Mouse (Mus musculus) retina, adult 2 months (tissue): ENCODE data around the gene Tagln.

Experiments used
- DNase-seq: peaks from one replicate; pipeline ENCODE4 v3.0.0-alpha.2; 2012; ENCODE audit warnings: low read depth, low spot score

Tagln gene

DNA sequence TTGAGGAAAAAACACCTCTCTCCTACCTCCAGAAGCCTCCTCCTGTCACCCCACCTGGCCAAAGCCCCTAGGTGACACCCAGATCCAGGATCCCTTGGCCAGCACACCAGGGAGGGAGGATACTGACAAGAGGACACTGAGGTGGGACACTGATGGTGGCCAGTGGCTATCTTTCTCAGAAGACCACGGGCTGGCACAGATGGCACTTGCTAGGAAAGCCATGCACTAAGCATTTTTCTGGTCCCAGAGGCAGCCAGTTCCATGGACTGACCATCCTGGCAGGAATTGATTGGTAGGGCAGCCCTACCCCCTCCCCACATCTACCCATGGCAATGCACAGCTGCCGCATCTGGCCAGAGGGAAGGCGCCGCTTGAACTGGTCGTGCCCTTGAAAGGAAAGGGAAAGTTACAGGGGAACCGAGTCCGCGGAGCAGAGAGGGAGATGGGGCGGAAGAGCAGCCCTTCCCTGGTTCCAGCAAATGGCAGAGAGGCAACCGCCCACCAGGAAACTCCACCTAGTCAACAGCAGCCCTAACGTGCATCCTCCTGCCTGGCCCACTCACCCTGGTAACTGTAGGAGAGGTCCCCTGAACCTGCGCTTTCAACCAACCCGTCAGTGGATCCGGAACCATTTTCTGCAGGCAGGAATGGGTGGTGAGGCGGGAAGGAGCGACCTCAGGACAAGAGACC, 10.5 kb upstream of the Tagln start:
- DNase-seq = no peak

DNA sequence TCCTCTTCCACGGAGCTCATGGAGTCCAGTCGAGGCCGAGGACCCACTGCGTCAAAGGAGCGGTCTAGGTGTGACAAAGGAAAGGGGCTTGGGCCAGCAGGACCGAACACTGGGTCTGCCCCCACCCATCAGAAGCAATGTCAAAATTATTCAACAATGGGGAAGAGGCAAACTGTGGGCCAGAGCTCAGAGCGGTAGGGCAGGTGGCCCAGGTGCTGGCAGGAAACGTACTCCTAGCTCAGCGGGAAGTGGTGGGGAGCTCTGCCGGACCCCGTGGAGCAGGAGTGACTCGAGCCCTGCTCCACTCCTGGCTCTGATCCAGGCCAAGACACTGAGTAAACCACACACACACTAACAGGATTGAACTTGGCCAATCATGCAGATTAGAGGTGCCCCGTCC, 9.9 kb upstream of the Tagln start:
- DNase-seq = no peak

- no peak for DNase-seq
These were observed 8.9 kb upstream of the Tagln start for GRCm38 (mm10) chr9:45944506-45945400.

- DNase-seq = no peak
These were observed 8.0 kb upstream of the Tagln start for GRCm38 (mm10) chr9:45943628-45944505.

GRCm38 (mm10) chr9:45942916-45943315, 7.1 kb upstream of the Tagln start:
- DNase-seq = no peak

GRCm38 (mm10) chr9:45942464-45942863, 6.6 kb upstream of the Tagln start:
- DNase-seq = no peak

- DNase-seq = no peak
These were observed 5.6 kb upstream of the Tagln start for GRCm38 (mm10) chr9:45941329-45941888.

- DNase-seq = no peak
These were observed 3.9 kb upstream of the Tagln start for GRCm38 (mm10) chr9:45939794-45940193.

GRCm38 (mm10) chr9:45938952-45939637, 3.2 kb upstream of the Tagln start:
- DNase-seq = no peak

DNA sequence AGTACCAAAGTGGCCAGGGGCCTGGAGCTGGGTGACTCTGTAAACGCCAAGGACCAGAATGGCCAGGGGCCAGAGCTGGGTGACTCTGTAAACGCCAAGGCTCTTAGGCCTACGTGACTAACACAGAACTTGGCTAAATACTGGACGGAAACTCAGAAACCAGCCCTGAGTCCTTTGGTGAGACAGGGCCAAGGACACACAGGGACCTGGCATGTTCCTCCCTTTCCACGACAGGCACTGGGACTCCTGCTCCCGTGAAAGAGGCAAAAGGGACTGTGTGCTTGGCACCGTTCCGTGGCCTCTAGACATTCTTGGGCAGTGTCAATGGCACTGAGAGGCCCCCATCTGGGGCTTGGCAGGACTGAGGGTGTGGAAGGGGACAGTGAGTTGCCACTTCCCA, 2.2 kb upstream of the Tagln start:
- DNase-seq = no peak

GRCm38 (mm10) chr9:45936883-45937282, 1.0 kb upstream of the Tagln start:
- DNase-seq = peak; percentile 38

- DNase-seq = no peak
These were observed 3.1 kb downstream of the Tagln start for GRCm38 (mm10) chr9:45932571-45933415.

DNA sequence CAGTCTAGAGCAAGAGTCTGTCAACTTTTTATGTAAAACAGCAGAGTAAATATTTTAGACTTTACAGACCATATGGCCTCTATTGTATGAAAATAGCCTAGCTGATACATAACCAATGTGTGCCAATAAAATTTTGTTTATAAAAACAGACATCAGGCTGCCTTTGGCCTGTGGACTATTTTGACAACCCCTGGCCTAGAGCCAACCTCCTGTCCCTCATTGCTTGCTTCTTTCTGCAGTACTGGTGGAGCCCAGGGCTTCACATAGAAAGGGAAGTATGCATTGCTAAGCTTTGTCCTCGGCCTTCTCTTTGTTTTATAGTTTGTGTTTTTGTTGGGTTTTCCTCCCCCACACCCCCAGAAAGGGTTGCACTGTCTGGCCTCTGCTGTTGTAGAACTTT, 3.9 kb downstream of the Tagln start:
- DNase-seq = no peak

DNA sequence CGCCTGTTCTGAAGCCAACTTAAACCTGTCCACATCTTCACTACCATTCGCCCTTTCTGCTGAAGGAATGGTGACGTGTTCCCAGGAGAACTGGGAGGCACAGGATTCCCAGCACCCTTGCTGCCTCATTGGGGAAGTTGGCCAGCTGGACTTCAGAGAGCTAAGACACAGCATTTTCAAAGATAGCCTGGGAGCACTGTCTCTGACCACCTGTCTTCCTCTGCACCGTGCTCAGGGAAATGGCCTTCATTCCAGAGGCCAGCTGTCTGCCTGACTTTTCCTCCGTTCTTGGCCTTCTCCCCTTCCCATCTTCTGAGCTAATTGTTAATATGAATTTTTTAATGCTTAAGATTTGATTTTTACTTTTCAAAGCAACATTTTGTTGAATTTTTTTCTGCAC, 6.6 kb downstream of the Tagln start:
- DNase-seq = no peak

GRCm38 (mm10) chr9:45919895-45920294, 16.0 kb downstream of the Tagln start:
- DNase-seq = no peak

DNA sequence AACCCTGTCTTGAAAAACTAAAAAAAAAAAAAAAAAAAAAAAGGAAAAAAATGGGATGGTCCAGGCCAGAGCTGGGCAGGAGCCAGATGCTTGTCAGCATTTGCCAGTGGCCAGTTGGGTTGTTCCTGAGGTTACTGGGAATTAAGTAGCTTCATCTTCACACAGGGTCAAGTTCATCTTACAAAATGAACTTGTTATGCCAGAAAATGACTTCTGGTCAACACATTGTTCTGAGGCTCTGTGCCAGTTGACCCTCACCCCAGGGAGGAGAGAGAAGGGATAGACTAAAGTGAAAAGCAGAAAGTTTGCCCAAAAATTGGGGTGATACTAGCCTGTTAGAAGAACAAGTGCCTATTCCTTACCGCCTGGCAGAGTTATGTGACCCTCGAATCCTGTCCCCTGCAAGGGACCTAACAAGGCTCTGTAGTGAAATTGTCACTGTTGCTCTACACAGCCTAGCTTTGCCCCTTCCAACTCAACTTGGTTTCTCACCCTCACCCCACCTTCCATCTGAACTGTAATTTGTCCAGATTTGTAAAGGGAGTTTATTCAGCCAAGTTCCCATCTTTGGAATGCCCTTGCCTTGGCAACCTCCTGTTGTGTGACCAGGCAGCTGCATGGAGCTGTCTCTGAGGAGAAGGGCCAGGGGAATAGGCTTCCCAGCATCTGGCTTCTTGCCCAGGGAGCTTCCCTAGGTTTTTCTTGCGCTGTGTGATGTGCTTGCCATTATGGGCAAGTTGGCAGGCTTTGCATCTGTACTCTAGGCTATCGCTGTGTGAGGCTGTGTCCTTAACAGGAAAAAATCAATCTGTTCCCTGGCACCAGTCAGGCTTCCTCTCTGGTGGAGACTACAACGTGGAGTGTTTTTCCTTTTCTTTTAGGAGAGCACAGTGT, 18.6 kb downstream of the Tagln start:
- no peak for DNase-seq

GRCm38 (mm10) chr9:45915659-45916058, 20.2 kb downstream of the Tagln start:
- no peak for DNase-seq

DNA sequence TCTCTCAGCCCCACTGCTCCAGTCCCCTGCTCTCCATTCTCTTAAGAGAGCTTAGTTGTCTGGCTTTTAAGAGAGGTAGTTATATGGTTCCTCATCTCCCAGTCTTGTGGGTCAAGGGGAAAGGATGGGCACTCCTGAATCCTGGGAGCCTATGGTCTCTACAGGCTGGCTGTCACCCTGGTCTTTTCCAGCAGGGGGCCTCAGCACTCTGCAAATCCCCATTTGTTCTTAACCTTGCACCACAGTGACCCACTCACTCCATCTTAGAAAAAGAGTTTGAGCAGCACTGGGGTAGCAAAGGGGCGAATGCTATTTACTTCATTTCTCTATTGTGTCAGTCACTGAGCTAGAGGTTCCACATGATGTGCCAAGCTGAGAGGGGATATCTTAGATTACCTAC, 24.2 kb downstream of the Tagln start:
- DNase-seq = no peak

- DNase-seq = no peak
These were observed 24.9 kb downstream of the Tagln start for GRCm38 (mm10) chr9:45910995-45911394.
